Mouse (Mus musculus): ENCODE data around the gene Tuba1c. TPM values are rescaled to one million over a fixed set of nuclear protein-coding genes. Genes with fewer than 3 reads are reported as not detected.
A peak's percentile ranks its signal among the peaks of the same experiment; 100 is the strongest.
"Not testable (repeated sequence)": the region's sequence is repeated elsewhere in the genome, so short reads cannot be mapped to it uniquely, and the experiment has no call there.

Tuba1c gene
- total and polyA plus RNA-seq, 2 experiments from 2014 or later: 24.2 to 58.3 TPM

GRCm38 (mm10) chr15:99074600-99075333 lies 45.1 kb downstream of the Tuba1c start:
- Histone ChIP-seq H3K27me3 (ENCODE audit: insufficient read depth, low read length) (no peaks in the 10 kb centered on the region), H3K4me2 (ENCODE audit: low read depth, low read length) (peak overlapping the region; percentile 65), H3K36me3 (ENCODE audit: insufficient read depth, low read length) (no peaks in the 10 kb centered on the region), H3K4me1 (ENCODE audit: insufficient read depth, low read length) (peaks cover 12% of the 10 kb centered on the region), H3K9ac (replicated peaks; ENCODE audit: low read length) (peak overlapping the region; percentile 72), H3K4me3 (ENCODE audit: low read length) (peak overlapping the region; percentile 38), H3K9me3 (ENCODE audit: low read length) (no peaks in the 10 kb centered on the region), H3K27ac (peak overlapping the region; percentile 97)
- no peak for TF ChIP-seq CTCF (IDR thresholded peaks at IDR 0.05; ENCODE audit: low read depth)
- DNase-seq (ENCODE audit: low spot score): peak; percentile 99
- WGBS: under 1% methylated on average over 44 of the region's 44 CpGs
- ATAC-seq: peak; percentile 100

GRCm38 (mm10) chr15:99076011-99076410 lies 46.3 kb downstream of the Tuba1c start:
- not testable (repeated sequence) for H3K36me3 ChIP-seq (ENCODE audit: insufficient read depth, low read length); DNase-seq (ENCODE audit: low spot score); H3K4me3 ChIP-seq (ENCODE audit: low read length); H3K9me3 ChIP-seq (ENCODE audit: low read length); H3K9ac ChIP-seq (replicated peaks; ENCODE audit: low read length); ATAC-seq; H3K27me3 ChIP-seq (ENCODE audit: insufficient read depth, low read length); H3K4me2 ChIP-seq (ENCODE audit: low read depth, low read length); H3K27ac ChIP-seq
- H3K4me1 ChIP-seq (ENCODE audit: insufficient read depth, low read length): peaks cover 12% of the 10 kb centered on the region
- 97% methylated on average over 3 of the region's 3 CpGs for WGBS

- peaks cover 12% of the 10 kb centered on the region for H3K4me1 ChIP-seq (ENCODE audit: insufficient read depth, low read length)
- no peak overlapping the region for H3K4me3 ChIP-seq (ENCODE audit: low read length)
- no peak overlapping the region for H3K27ac ChIP-seq
- WGBS: 75% methylated on average over 15 of the region's 15 CpGs
- no peak overlapping the region for H3K9ac ChIP-seq (replicated peaks; ENCODE audit: low read length)
- ATAC-seq: no peak
- H3K4me2 ChIP-seq (ENCODE audit: low read depth, low read length): no peak overlapping the region
- H3K36me3 ChIP-seq (ENCODE audit: insufficient read depth, low read length): no peaks in the 10 kb centered on the region
- TF ChIP-seq CTCF (IDR thresholded peaks at IDR 0.05; ENCODE audit: low read depth): no peak
- H3K9me3 ChIP-seq (ENCODE audit: low read length): no peaks in the 10 kb centered on the region
- no peak for DNase-seq (ENCODE audit: low spot score)
- H3K27me3 ChIP-seq (ENCODE audit: insufficient read depth, low read length): no peaks in the 10 kb centered on the region
Observed at GRCm38 (mm10) chr15:99078181-99078910, 48.7 kb downstream of the Tuba1c start.

- H3K36me3 ChIP-seq (ENCODE audit: insufficient read depth, low read length): no peaks in the 10 kb centered on the region
- no peak overlapping the region for H3K4me2 ChIP-seq (ENCODE audit: low read depth, low read length)
- WGBS: 84% methylated on average over 3 of the region's 3 CpGs
- DNase-seq (ENCODE audit: low spot score) (no peak), ATAC-seq (no peak)
- no peaks in the 10 kb centered on the region for H3K27me3 ChIP-seq (ENCODE audit: insufficient read depth, low read length)
- no peak overlapping the region for H3K27ac ChIP-seq
- H3K4me3 ChIP-seq (ENCODE audit: low read length): no peak overlapping the region
- H3K9ac ChIP-seq (replicated peaks; ENCODE audit: low read length): no peak overlapping the region
- peaks cover 8% of the 10 kb centered on the region for H3K4me1 ChIP-seq (ENCODE audit: insufficient read depth, low read length)
- no peaks in the 10 kb centered on the region for H3K9me3 ChIP-seq (ENCODE audit: low read length)
- peak; percentile 11; the same call in 1 of the 2 replicates for TF ChIP-seq CTCF (IDR thresholded peaks at IDR 0.05; ENCODE audit: low read depth)
Observed at GRCm38 (mm10) chr15:99079804-99080203, 50.1 kb downstream of the Tuba1c start.

- Histone ChIP-seq H3K4me2 (ENCODE audit: low read depth, low read length) (no peak overlapping the region), H3K27me3 (ENCODE audit: insufficient read depth, low read length) (peaks cover 19% of the 10 kb centered on the region), H3K9me3 (ENCODE audit: low read length) (no peaks in the 10 kb centered on the region), H3K27ac (no peak overlapping the region), H3K9ac (replicated peaks; ENCODE audit: low read length) (no peak overlapping the region), H3K36me3 (ENCODE audit: insufficient read depth, low read length) (no peaks in the 10 kb centered on the region), H3K4me1 (ENCODE audit: insufficient read depth, low read length) (no peaks in the 10 kb centered on the region), H3K4me3 (ENCODE audit: low read length) (no peak overlapping the region)
- DNase-seq (ENCODE audit: low spot score) (no peak), ATAC-seq (no peak)
- 92% methylated on average over 12 of the region's 12 CpGs for WGBS
- TF ChIP-seq CTCF (IDR thresholded peaks at IDR 0.05; ENCODE audit: low read depth): no peak
Observed at GRCm38 (mm10) chr15:99082322-99082721, 52.6 kb downstream of the Tuba1c start.

- no peak for TF ChIP-seq CTCF (IDR thresholded peaks at IDR 0.05; ENCODE audit: low read depth)
- Histone ChIP-seq H3K36me3 (ENCODE audit: insufficient read depth, low read length) (no peaks in the 10 kb centered on the region), H3K4me1 (ENCODE audit: insufficient read depth, low read length) (no peaks in the 10 kb centered on the region), H3K27ac (no peak overlapping the region), H3K4me3 (ENCODE audit: low read length) (no peak overlapping the region), H3K9ac (replicated peaks; ENCODE audit: low read length) (no peak overlapping the region), H3K27me3 (ENCODE audit: insufficient read depth, low read length) (peaks cover 24% of the 10 kb centered on the region), H3K4me2 (ENCODE audit: low read depth, low read length) (no peak overlapping the region), H3K9me3 (ENCODE audit: low read length) (no peaks in the 10 kb centered on the region)
- WGBS: 88% methylated on average over 16 of the region's 16 CpGs
- ATAC-seq (no peak), DNase-seq (ENCODE audit: low spot score) (no peak)
Observed at GRCm38 (mm10) chr15:99082840-99083239, 53.1 kb downstream of the Tuba1c start.

- ATAC-seq: no peak; the same call in 1 of the 2 replicates
- peak; percentile 71 for DNase-seq (ENCODE audit: low spot score)
- peaks cover 29% of the 10 kb centered on the region for H3K27me3 ChIP-seq (ENCODE audit: insufficient read depth, low read length)
- no peaks in the 10 kb centered on the region for H3K4me1 ChIP-seq (ENCODE audit: insufficient read depth, low read length)
- WGBS: 68% methylated on average over 9 of the region's 9 CpGs
- TF ChIP-seq CTCF (IDR thresholded peaks at IDR 0.05; ENCODE audit: low read depth): peak; percentile 77
- no peak overlapping the region for H3K4me2 ChIP-seq (ENCODE audit: low read depth, low read length)
- no peak overlapping the region for H3K4me3 ChIP-seq (ENCODE audit: low read length)
- no peaks in the 10 kb centered on the region for H3K9me3 ChIP-seq (ENCODE audit: low read length)
- H3K27ac ChIP-seq: no peak overlapping the region
- H3K9ac ChIP-seq (replicated peaks; ENCODE audit: low read length): no peak overlapping the region
- no peaks in the 10 kb centered on the region for H3K36me3 ChIP-seq (ENCODE audit: insufficient read depth, low read length)
Observed at GRCm38 (mm10) chr15:99083258-99083657, 53.6 kb downstream of the Tuba1c start.

Data from hindbrain, postnatal 0 days (tissue).